Mouse (Mus musculus): ENCODE results near the gene 2410002F23Rik.

Gene 2410002F23Rik

DNA sequence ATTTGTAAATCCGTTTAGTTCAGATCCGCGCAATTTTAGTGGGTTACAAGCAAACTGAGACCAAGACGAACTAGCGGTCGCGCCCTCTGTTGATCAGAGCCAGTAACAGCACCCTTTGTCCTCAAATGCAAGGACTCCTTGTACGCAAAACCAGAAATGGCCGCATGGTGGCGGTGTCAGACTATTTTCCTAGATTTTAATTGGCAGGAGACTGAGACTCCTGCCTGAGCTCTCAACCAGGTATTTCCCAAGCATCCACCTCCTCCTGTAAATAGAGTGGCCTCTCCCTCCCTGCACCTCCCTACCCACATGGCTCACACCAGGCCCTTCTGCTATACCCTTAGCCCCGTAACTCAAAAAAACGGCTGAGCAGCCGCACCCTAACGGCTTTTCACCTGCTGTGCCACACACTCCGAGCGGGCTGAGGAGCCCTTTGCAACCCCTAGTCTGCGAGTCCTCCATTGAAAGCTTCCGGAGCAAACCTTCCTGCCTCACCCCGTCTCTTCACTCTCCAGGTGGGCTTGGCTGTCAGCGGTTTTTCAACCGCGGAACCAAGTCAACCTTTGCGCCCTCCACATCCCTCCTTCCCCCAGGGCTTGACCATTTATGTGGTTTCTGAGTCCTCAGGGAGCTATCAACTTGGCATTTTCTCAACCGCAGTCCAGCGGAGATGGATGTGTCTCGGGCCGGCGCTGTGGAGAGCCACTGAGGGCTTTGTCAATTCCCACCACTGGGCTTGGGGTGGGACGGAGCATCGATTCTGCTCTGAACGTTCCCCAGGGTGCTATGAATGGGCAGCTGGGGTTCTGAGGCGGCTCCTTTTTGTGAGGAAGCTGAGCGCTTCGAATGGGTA lies 16.5 kb downstream of the 2410002F23Rik start:
- 3% methylated on average over 34 of the region's 34 CpGs for WGBS

DNA sequence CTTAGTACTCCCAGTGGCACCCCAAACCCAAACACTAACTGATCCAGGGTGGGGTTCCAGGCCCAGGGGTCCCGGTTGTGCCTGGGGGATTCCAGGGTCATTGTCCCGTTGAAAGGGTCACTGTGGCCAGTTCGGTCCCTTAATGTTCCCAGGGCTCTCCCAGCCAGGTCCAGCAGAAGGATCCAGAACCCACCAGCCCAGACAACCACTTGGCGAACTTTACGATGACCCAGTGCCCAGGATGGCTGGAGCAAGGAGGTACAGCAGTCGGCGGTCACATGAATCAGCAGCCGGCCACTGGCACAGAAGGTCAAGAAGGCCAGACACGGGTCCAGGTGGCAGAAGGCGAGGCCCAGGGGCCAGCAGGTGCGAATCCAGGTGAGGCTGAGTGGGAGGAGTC lies 21.6 kb downstream of the 2410002F23Rik start:
- 82% methylated on average over 11 of the region's 11 CpGs for WGBS

DNA sequence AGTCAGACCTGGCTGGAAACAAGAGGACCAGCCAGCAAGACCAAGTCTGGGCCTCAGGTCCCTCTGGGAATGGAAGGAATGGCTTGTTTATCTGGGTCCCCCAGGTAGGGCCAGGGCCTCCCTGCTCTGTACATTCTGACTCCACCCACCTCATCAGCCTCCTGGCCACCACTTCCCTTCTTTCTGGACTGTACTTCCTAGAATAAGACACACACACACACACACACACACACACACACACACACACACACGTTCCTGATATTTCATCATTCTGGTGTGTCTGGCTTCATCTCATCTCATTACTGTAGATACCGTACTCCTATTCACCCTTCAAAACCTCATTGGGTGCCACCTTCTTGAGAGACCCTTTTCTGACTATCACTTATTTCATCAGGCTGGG lies 22.9 kb downstream of the 2410002F23Rik start:
- WGBS: 96% methylated on average over 2 of the region's 2 CpGs

DNA sequence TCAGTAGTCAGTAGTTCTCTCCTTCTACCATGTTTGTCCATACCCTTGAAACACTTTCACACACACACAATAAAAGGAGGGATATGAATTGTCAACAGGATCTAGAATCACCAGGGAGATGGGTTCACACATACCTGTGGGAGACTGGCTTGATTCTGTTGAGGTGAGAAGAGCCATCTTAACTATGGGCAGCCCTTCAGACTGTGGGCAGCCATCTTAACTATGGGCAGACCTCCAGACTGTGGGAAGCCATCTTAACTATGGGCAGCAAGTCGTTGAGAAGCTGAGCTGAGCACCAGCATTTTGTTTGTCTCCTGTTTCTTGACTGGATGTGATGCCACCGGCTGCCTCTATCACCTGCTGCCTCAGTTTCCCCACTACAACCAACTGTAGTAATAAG lies 24.8 kb downstream of the 2410002F23Rik start:
- WGBS: 70% methylated on average over 2 of the region's 2 CpGs

DNA sequence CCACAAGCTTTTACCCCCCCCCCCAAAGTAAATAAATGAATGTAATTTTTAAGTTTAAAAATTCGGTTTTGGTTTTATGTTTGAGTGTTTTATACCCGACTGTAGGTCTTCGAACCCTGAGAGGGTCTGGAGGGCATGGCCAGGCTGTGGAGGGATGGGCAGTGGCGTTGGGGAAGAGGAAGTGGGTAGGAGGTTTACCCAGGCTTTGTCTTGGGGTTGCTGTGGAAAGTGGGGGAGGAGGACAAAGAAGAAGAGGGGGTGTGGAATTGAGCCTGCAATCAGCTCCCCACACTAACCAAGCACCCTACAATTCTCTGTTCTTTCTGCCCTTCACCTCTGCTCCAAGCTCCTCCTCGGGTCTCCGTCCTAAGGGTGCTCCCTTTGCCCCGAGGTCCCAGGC lies 26.0 kb downstream of the 2410002F23Rik start:
- WGBS: 86% methylated on average over 7 of the region's 7 CpGs

DNA sequence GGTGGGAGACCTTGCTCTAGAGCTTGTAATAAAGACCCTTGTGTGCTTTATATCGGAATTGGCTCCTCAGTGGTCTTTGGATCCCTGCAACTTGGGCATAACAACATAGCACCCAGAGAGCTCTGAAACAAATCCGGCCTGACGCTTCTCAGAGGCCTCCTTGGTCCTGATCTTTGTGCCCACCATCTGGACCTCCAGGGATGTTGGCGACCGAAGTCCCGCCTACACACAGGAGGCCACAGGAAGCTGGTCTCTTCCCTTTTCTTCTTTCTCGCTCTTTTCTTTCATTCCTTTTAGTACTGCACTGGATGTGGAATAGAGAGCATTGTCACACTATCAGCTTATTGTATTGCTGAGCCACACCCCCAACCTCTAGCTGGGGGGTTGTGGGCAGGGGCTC lies 26.9 kb downstream of the 2410002F23Rik start:
- WGBS: 73% methylated on average over 7 of the region's 7 CpGs

DNA sequence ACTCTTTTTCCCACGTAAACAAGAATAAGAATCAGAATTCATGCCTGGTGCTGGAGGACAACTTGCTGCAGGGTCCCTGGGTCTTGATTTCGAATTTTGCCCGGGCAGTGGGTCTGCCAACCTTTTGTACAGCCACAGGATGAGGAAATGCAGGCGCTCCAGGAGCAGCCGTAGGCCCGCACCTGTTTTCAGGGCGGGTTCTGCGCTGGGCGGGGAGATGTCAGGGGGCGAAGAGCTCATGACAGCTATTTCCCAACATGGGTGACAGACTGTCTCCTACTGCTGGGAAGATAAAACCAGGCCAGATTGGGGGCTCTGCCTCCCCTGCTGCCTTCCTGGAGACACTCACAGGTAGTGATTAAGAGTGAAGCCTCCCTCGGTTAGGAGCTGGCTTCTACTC lies 27.6 kb downstream of the 2410002F23Rik start:
- 71% methylated on average over 11 of the region's 11 CpGs for WGBS

DNA sequence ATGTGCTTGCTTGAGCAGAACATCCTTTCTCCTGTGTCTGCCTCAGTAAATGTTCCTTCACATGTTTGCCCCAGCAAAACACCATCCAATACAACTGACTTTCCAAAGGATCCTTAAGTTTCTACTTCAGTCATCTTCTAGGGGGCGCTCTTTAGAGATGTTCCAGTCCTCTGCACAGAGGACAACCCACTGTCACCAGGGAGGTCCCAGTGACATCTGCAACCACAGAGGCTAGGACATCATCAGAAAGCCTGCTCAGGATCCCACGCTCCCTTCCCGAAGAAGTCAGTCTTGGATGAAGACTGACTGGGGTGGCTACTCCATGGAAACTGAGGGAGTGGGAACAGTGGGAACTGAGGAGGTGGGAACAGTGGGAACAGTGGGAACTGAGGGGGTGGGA lies 29.0 kb downstream of the 2410002F23Rik start:
- 71% methylated on average over 3 of the region's 3 CpGs for WGBS

DNA sequence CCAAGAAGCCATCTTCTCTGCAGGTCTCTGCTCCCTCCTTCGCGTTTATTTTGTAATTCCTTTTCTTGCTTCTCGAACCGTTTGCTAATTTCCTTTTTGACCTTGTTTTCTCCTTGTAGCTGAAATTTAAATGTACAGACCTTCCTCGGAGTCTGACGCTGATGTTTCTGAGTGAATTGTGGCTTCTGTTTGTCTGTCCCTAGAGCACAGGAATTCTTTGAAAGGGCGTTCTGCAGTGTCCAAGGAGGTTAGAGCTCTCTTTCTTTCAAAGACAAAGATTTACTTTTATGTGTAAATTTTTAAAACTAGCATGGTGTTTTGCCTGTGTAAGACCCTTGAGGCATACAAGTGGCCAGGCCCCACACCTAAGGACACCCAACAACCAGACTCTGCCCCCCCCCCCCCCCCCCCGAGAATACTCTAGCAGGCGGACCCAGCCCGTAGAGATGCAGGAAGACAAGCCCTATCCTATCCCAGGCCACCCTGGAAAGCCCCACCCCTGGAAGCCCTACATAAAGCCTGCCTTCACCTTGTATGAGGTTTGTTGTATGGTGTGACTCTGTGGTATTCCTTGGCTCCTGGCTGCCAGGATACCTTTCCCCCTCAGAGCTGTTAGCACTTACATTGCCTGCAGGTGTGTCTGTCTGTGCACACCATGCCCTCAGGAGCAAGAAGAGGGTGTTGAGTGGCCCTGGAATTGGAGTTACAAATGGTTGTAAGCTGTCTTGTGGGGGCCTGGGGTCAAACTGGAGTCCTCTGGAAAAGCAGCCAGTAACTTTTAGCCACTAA lies 30.1 kb downstream of the 2410002F23Rik start:
- 71% methylated on average over 10 of the region's 10 CpGs for WGBS

DNA sequence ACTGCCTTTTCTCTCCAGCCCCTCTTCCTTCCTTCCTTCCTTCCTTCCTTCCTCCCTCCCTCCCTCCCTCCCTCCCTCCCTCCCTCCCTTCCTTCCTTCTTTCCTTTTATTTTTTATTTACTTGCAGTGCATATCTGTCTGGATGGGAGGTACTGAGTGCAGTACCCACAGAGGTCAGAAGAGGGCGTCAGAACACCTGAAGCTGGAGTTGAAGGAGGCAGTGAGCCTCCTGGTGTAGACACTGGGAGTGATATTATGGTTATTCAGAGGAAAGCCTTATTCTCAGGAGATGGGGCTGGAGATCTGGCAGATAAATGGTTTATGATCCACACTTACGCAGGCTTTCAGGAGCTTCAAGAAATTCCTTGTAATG lies 30.7 kb downstream of the 2410002F23Rik start:
- WGBS: 42% methylated on average over 2 of the region's 2 CpGs

DNA sequence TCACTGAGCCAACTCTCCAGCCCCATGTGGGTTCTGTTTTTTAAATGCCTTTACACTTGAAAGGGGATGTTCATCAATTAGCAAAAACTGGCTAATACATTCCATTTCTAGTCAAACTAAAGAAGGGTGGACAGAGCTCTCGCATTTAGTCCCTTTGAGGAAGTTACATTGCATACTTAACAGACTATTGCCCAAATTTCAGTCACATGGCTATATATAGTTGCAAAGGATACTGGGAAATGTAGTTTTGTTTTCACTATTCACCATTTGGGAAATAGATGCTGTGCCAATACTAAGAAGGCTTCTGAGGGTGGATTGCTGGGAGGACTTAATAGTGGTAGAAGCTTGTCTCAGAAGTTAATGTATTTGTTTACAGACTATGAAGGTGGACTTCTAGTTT lies 34.4 kb downstream of the 2410002F23Rik start:
- WGBS: 52% methylated on average over 1 of the region's 1 CpGs

DNA sequence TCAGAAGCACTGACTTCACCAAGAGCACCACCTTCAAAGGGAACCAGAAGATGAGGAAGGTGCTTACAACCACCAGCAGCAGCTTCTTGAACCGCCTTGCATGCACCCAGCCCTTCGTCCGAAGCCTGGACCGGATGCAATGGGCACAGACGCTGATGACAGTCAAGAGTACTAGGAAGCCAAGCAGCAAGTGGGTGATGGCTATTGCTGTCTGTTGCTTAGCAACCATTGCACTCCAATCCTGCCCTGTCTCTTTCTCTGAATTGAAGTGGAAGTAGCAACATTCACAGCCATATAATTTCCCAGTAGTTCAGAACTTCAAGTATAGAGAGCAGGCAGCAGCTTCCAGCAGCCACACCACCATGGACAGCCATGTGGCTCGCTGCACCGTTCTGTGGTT lies 35.1 kb downstream of the 2410002F23Rik start:
- 58% methylated on average over 7 of the region's 7 CpGs for WGBS

DNA sequence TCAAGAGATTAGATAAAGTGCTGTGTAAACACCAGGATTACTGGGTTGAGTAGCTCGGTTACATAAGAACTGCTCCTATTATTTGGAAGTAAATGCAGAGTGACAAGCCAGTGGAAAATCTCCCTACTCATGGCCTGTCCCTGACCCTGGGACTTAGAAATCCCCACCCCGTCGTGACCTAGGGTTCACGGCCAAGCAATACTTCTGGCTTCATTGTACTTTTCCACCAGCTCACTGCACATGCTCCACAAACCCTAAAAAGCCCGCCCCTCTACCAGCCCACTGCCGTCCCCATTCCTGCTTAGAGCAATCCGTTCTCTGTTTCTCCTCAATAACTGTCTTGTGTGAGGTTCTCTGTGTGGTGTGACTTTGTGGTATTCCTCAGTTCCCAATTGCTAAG lies 41.2 kb downstream of the 2410002F23Rik start:
- WGBS: 81% methylated on average over 7 of the region's 7 CpGs

DNA sequence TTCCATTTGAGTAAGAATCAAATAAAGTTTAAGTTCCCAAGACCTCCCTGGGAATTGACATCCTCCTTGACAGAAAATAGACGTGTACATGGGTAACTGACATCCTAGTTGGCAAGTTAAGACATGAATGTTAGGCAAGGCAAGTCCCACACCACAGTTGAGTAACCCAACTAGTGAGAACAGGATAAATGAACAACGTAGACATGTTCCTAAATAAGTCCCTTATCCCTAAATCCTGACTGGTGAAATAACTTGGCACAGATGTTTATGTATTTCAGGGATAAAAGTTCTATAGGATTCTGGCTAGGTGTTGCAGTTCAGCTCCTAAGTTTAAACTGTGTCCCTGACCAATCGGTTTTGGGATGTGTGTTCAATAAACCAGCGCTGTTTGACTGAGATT lies 44.5 kb downstream of the 2410002F23Rik start:
- WGBS: 79% methylated on average over 4 of the region's 4 CpGs

DNA sequence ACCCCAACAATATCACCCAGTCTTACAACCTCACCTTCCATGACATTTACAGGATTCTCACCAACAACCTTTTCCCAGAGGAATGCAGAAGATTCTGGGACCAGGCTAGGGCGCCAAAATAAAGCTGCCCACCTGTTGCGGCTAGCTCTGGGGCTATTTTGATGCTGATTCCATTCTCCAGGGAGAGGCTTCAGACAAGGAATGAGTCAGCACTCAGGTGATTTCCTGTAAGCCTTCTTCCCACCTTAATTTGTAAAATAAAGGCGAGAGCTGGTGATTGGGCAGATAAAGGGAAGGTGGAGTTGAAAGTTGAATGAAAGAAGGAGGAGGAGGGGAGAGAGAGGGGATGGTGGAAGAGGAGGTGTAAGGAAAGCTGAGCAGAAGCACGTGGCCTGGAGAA lies 44.9 kb downstream of the 2410002F23Rik start:
- 63% methylated on average over 4 of the region's 4 CpGs for WGBS

DNA sequence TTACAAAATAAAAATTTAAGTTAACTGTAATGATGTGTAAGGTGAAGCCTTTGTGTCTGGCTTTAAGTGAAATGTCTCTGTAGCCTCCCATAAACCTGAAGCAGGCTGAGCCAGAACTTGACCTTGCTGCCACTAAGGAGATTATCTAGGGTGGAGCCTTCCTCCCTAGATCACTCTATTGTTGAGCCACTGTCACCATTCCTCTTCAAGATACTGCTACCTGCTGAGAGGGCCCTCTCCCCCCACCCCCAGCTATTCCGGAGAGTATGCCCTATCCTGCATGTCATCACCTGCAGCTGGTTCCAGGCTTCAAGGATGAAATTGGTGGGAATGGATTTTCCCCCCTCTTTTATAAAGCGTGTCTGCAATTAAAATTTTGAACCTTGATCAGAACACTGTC lies 51.0 kb downstream of the 2410002F23Rik start:
- WGBS: 89% methylated on average over 2 of the region's 2 CpGs
